Mouse (Mus musculus) kidney, postnatal 25 days (tissue): ENCODE measurements around the gene Dtx2.
"Not testable (repeated sequence)": the region's sequence is repeated elsewhere in the genome, so short reads cannot be mapped to it uniquely, and the experiment has no call there.

Experiments
- DNase-seq, 2 experiments: peaks; one replicate each; pipeline ENCODE4 v3.0.0; 2021; ENCODE audit warnings: mixed read lengths in 2 of 2

Dtx2 gene

GRCm38 (mm10) chr5:136066404-136067148, 72.0 kb downstream of the Dtx2 start:
- DNase-seq, result not testable (repeated sequence)

DNA sequence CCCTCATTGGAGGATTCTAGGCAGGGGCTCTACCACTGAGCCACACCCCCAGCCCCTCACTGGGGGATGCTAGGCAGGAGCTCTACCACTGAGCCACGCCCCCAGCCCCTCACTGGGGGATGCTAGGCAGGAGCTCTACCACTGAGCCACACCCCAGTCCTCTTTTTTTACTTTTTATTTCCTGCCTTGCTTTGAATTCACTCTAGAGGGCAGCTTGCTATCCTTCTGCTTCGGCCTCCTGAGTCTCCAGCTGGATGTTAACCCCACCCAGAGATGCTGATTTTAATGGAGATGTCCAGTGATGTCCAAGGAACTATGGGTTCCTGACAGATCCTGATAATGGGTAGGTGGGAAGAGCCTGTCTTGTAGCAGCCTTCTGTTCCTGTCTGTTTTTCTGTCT, 74.8 kb downstream of the Dtx2 start:
- DNase-seq, result no peak

DNA sequence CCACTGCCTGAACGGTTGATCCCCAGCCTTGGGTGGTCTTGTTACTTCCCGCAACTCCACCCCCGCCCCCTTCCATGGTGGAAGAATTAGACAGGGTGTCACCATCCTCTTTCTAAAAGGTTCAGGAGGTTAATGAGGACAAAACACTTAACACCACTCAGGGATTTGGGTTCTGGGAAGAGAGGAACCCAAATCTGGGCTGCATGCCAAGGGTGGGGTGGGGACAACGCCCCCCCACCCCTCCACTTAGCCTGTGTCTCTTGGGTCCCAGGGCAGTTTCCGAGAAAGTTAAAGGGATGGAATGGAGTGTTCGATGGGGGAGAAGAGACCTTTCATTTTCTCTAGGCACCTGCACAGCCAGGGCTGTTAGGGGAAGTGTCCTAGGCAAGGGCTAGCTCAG, 78.5 kb downstream of the Dtx2 start:
- DNase-seq, result no peak

DNA sequence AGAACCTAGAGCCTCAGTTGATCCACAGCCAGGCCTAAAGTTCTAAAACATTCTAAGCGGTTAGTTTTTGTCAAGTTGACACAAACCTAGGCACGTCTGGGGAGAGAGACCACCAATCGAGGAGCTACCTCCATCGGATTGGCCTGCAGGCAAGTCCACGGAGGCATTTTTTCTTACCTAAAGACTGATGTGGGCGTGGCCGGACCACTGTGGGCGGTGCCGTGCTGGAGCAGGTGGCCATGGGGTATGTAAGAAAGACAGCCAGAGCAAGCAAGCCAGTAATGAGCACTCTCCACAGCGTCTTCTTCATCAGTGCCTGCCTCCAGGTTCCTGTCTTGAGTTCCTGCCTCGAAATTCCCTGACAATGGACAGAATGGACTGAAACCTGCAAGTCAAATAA, 78.9 kb downstream of the Dtx2 start:
- DNase-seq, result no peak

DNA sequence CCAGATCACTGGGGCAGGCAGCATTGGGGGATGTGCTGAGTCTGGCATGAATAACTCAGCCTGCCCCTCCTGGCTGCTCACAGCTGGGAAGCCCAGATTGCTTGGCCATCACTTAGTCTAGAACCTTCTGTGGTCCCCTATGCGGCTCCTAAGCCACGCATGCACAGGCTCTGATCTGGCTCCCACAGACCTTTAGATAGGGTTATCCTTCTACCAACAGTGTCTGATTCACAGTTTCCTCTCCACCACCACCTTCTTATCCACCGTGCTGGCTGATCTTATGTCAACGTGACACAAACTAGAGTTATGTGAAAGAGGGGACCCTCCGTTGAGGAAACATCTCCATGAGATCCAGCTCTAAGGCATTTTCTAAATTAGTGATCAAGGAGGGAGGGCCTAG, 80.5 kb downstream of the Dtx2 start:
- DNase-seq, result no peak

- DNase-seq, result peak in 1 of 2 experiments; percentile 23
These were observed 81.7 kb downstream of the Dtx2 start for GRCm38 (mm10) chr5:136076284-136076683.

DNA sequence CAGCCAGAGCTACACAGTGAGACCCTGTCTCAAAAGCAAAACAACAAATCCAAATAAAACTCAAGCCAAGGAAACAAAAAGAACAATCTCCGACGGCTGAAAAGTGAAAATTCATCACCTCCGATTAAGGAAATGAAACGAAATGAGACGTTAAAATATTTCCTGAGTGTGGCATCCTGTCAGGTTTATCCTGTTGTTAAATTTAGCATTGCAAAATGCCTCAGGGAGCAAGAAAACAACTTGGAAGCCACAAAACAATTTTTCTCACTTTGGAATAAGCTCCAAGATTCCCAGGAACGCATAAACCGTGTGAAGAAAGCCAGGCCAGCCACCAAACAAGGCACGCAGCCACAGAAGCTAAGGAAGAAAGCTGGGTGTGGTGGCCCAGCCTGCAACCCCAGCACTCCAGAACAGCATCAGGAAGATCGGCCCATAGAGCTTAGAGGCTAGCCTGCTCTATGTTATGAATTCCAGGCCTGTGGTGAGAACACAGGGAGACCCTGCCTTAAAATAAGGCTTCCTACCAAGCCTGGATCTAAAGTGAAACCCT, 82.5 kb downstream of the Dtx2 start:
- peak; percentile 49 to 58 for DNase-seq

- no peak for DNase-seq
These were observed 83.5 kb downstream of the Dtx2 start for GRCm38 (mm10) chr5:136078136-136078535.

GRCm38 (mm10) chr5:136082345-136082744, 87.7 kb downstream of the Dtx2 start:
- DNase-seq, result no peak
